Mouse (Mus musculus) hindbrain, embryonic 16.5 days (tissue): ENCODE measurements around the gene Esyt1. TPM values are rescaled to one million over a fixed set of nuclear protein-coding genes. Genes with fewer than 3 reads are reported as not detected.
"Not testable (repeated sequence)": the region's sequence is repeated elsewhere in the genome, so short reads cannot be mapped to it uniquely, and the experiment has no call there.

Source experiments
- ATAC-seq: fragments of 200-750 bp; cut with Nextera tagmentation; 2 replicates; pipeline ENCODE4 v1.8.0; 2017; ENCODE audit warnings: moderate TSS enrichment, moderate library complexity
- H3K27ac ChIP-seq: fragments of 300-500 bp; sonication (generic); 2 replicates; pipeline ENCODE4 v1.5.1; 2014; ENCODE audit warnings: low read depth, mild to moderate bottlenecking, control low read depth, low read length, moderate library complexity
- H3K27me3 ChIP-seq: fragments of 300-500 bp; sonication (generic); replicated peaks from 2 replicates; pipeline ENCODE4 v1.6.1; 2014; ENCODE audit warnings: low read length; ENCODE audit not compliant: control insufficient read depth, insufficient read depth
- H3K36me3 ChIP-seq: fragments of 300-500 bp; sonication (generic); 2 replicates; pipeline ENCODE4 v1.6.1; 2014; ENCODE audit warnings: mild to moderate bottlenecking, low read length, moderate library complexity, mixed read lengths; ENCODE audit not compliant: control insufficient read depth, insufficient read depth
- H3K4me1 ChIP-seq: fragments of 300-500 bp; sonication (generic); 2 replicates; pipeline ENCODE4 v1.6.1; 2014; ENCODE audit warnings: low read depth, low read length; ENCODE audit not compliant: control insufficient read depth, insufficient read depth
- H3K4me2 ChIP-seq: fragments of 300-500 bp; sonication (generic); 2 replicates; pipeline ENCODE4 v1.6.1; 2014; ENCODE audit warnings: mild to moderate bottlenecking, low read length, control low read depth, moderate library complexity
- H3K4me3 ChIP-seq: fragments of 300-500 bp; sonication (generic); 2 replicates; pipeline ENCODE4 v1.5.1; 2014; ENCODE audit warnings: mild to moderate bottlenecking, low read length, control low read depth, moderate library complexity
- H3K9ac ChIP-seq: fragments of 300-500 bp; sonication (generic); 2 replicates; pipeline ENCODE4 v1.6.1; 2014; ENCODE audit warnings: low read depth, mild to moderate bottlenecking, control low read depth, low read length, moderate library complexity
- H3K9me3 ChIP-seq: fragments of 300-500 bp; sonication (generic); 2 replicates; pipeline ENCODE4 v1.6.1; 2014; ENCODE audit warnings: mild to moderate bottlenecking, low read length, moderate library complexity; ENCODE audit not compliant: control insufficient read depth
- WGBS: fragments of 180-500 bp; shearing (Covaris S2); extraction: QIAGEN DNeasy Blood & Tissue Kit; methylation state at CpG from one replicate; pipeline ENCODE4 v1.1.7; 2014; 5-methylcytosine and 5-hydroxymethylcytosine counted together
- polyA plus RNA-seq: library from polyadenylated mRNA; unstranded; fragments of >200 nt; fragmentation: Nextera tagmentation; extraction: Ambion mirVana; gene quantifications from 2 replicates; pipeline ENCODE4 v1.2.1, GENCODE M21; 2015

The Esyt1 gene
- polyA plus RNA-seq, 1 experiment from 2014 or later: 13.5 TPM

- peaks cover 43% of the 10 kb centered on the region for H3K4me1 ChIP-seq
- ATAC-seq: peak; percentile 91
These were observed 31.7 kb downstream of the Esyt1 start, which contains the start of gene Myl6 for GRCm38 (mm10) chr10:128493695-128494666. Gene Myl6 (minus strand): TSS chr10:128494145.

GRCm38 (mm10) chr10:128493319-128493694, 32.4 kb downstream of the Esyt1 start:
- peak overlapping the region; percentile 76 for H3K4me2 ChIP-seq
- H3K36me3 ChIP-seq: peaks cover 26% of the 10 kb centered on the region
- peaks cover 42% of the 10 kb centered on the region for H3K4me1 ChIP-seq
- peak overlapping the region; percentile 84 for H3K4me3 ChIP-seq
- ATAC-seq: peak; percentile 28
- H3K9ac ChIP-seq: peak overlapping the region; percentile 89
- no peaks in the 10 kb centered on the region for H3K9me3 ChIP-seq
- WGBS: under 1% methylated on average over 12 of the region's 12 CpGs
- no peaks in the 10 kb centered on the region for H3K27me3 ChIP-seq
- peak overlapping the region; percentile 92 for H3K27ac ChIP-seq

More at GRCm38 (mm10) chr10:128493695-128494666, 31.7 kb downstream of the Esyt1 start, which contains the start of gene Myl6:
- no peaks in the 10 kb centered on the region for H3K27me3 ChIP-seq
- peaks cover 21% of the 10 kb centered on the region for H3K36me3 ChIP-seq
- H3K27ac ChIP-seq: peak within 1 kb of the TSS; percentile 92
- under 1% methylated on average over 43 of the region's 45 CpGs for WGBS
- peak within 1 kb of the TSS; percentile 89 for H3K9ac ChIP-seq
- no peaks in the 10 kb centered on the region for H3K9me3 ChIP-seq
- H3K4me2 ChIP-seq: peak within 1 kb of the TSS; percentile 78
- H3K4me3 ChIP-seq: peak within 1 kb of the TSS; percentile 84

GRCm38 (mm10) chr10:128492633-128493311, 32.9 kb downstream of the Esyt1 start:
- peak overlapping the region; percentile 89 for H3K9ac ChIP-seq
- peak overlapping the region; percentile 92 for H3K27ac ChIP-seq
- peaks cover 30% of the 10 kb centered on the region for H3K36me3 ChIP-seq
- H3K4me2 ChIP-seq: peak overlapping the region; percentile 76
- no peaks in the 10 kb centered on the region for H3K9me3 ChIP-seq
- no peaks in the 10 kb centered on the region for H3K27me3 ChIP-seq
- peaks cover 37% of the 10 kb centered on the region for H3K4me1 ChIP-seq
- ATAC-seq: peak; percentile 35
- H3K4me3 ChIP-seq: peak overlapping the region; percentile 84
- 24% methylated on average over 12 of the region's 12 CpGs for WGBS

GRCm38 (mm10) chr10:128492051-128492450, 33.6 kb downstream of the Esyt1 start:
- 68% methylated on average over 7 of the region's 8 CpGs for WGBS
- H3K4me1 ChIP-seq: peaks cover 32% of the 10 kb centered on the region
- H3K9me3 ChIP-seq, ATAC-seq, H3K27me3 ChIP-seq: not testable (repeated sequence)
- H3K9ac ChIP-seq: peak overlapping the region; percentile 89
- H3K27ac ChIP-seq: peak overlapping the region; percentile 92
- H3K4me2 ChIP-seq: peak overlapping the region; percentile 76
- peaks cover 36% of the 10 kb centered on the region for H3K36me3 ChIP-seq
- H3K4me3 ChIP-seq: peak overlapping the region; percentile 84

GRCm38 (mm10) chr10:128491495-128491894, 34.2 kb downstream of the Esyt1 start:
- Histone ChIP-seq H3K9ac (peak overlapping the region; percentile 43), H3K4me3 (peak overlapping the region; percentile 84), H3K9me3 (no peaks in the 10 kb centered on the region), H3K27me3 (no peaks in the 10 kb centered on the region), H3K4me1 (peaks cover 31% of the 10 kb centered on the region), H3K4me2 (peak overlapping the region; percentile 76), H3K36me3 (peaks cover 38% of the 10 kb centered on the region), H3K27ac (peak overlapping the region; percentile 49)
- 67% methylated on average over 6 of the region's 6 CpGs for WGBS
- no peak for ATAC-seq

- H3K4me3 ChIP-seq: no peak overlapping the region
- H3K9me3 ChIP-seq: no peaks in the 10 kb centered on the region
- peaks cover 31% of the 10 kb centered on the region for H3K4me1 ChIP-seq
- H3K27me3 ChIP-seq: no peaks in the 10 kb centered on the region
- no peak for ATAC-seq
- H3K27ac ChIP-seq: peak overlapping the region; percentile 27; the same call in 1 of the 2 replicates
- H3K4me2 ChIP-seq: no peak overlapping the region
- WGBS: 50% methylated on average over 5 of the region's 5 CpGs
- H3K36me3 ChIP-seq: peaks cover 38% of the 10 kb centered on the region
- 0 out of 2 replicates have a peak overlapping the region, but pooled peaks have one; percentile 17 for H3K9ac ChIP-seq
These were observed 34.8 kb downstream of the Esyt1 start for GRCm38 (mm10) chr10:128490912-128491311.

GRCm38 (mm10) chr10:128490232-128490631, 35.4 kb downstream of the Esyt1 start:
- Histone ChIP-seq H3K9ac (no peak overlapping the region), H3K36me3 (peaks cover 44% of the 10 kb centered on the region), H3K27ac (no peak overlapping the region), H3K4me2 (no peak overlapping the region), H3K4me1 (peaks cover 28% of the 10 kb centered on the region), H3K9me3 (no peaks in the 10 kb centered on the region), H3K27me3 (no peaks in the 10 kb centered on the region), H3K4me3 (no peak overlapping the region)
- WGBS: 65% methylated on average over 5 of the region's 5 CpGs
- ATAC-seq: no peak

- peak overlapping the region; percentile 32; the same call in 1 of the 2 replicates for H3K27ac ChIP-seq
- peaks cover 23% of the 10 kb centered on the region for H3K4me1 ChIP-seq
- no peak overlapping the region for H3K4me2 ChIP-seq
- H3K9ac ChIP-seq: no peak overlapping the region
- no peaks in the 10 kb centered on the region for H3K27me3 ChIP-seq
- no peak for ATAC-seq
- no peak overlapping the region for H3K4me3 ChIP-seq
- H3K36me3 ChIP-seq: peaks cover 44% of the 10 kb centered on the region
- H3K9me3 ChIP-seq: no peaks in the 10 kb centered on the region
- 61% methylated on average over 4 of the region's 4 CpGs for WGBS
These were observed 35.9 kb downstream of the Esyt1 start for GRCm38 (mm10) chr10:128489785-128490184.

- no peaks in the 10 kb centered on the region for H3K27me3 ChIP-seq
- H3K4me1 ChIP-seq: peaks cover 22% of the 10 kb centered on the region
- no peaks in the 10 kb centered on the region for H3K9me3 ChIP-seq
- no peak overlapping the region for H3K4me2 ChIP-seq
- H3K9ac ChIP-seq: no peak overlapping the region
- no peak for ATAC-seq
- 64% methylated on average over 5 of the region's 5 CpGs for WGBS
- H3K36me3 ChIP-seq: peaks cover 45% of the 10 kb centered on the region
- H3K4me3 ChIP-seq: no peak overlapping the region
- peak overlapping the region; percentile 32; the same call in 1 of the 2 replicates for H3K27ac ChIP-seq
These were observed 36.3 kb downstream of the Esyt1 start for GRCm38 (mm10) chr10:128489380-128489779.
